Mouse (Mus musculus) hindlimb bud, embryonic 11.5 days (tissue): ENCODE results near the gene Irf8.
"Not testable (repeated sequence)": the region's sequence is repeated elsewhere in the genome, so short reads cannot be mapped to it uniquely, and the experiment has no call there.

ENCODE experiments used
- DNase-seq: peaks from one replicate; pipeline ENCODE4 v3.0.0-alpha.2; 2012; ENCODE audit warnings: low read depth, low spot score; ENCODE audit errors: extremely low spot score

The Irf8 gene

DNA sequence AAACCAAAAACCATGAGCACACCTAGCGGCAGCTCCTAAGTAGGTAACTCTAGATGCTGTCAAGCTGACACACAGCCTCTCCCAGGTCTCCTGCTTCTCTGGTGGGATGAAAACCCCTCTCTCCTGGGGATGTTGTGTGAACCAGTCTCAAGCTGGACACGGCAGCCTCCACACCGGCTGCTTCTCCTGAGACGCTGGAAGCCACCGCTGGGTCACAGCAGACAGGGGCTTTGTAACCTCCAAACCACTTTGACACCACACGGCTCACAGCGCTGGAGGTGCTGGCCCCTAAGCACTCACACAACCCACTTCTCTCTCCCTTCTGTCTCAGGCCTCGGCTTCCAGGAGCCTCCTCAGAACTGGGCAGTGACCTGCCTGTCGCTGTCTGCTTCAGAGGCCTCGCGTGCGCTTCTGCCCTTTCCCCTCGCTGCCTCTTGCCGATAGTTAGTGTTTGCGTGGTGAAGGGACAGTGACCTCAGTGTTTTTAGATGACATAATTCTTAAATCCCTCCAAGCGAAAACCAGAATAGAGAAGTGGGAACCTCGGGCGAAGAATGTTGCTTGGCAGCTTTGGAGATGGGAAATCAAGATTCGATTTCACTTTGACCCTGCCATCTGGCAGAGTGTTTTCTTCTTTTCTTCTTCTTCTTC lies 16.4 kb upstream of the Irf8 start:
- DNase-seq: no peak

DNA sequence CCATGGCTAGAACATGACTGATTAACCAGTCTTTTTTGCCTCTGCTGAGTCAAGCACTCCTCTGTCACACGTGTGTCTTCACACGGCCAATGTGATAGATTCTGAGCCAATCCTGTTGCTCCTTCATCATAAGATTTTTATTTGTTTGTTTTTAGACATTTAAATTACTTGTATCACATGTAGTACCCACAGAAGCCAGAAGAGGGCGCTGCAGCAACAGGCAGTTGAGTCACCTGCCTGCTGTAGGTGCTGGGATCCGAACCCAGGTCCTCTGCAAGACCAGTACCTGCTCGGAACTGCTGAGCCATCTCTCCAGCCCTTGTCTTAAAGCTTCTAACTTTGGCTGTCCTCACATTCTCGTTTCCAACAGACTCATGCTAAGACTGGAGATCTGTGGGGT lies 13.1 kb upstream of the Irf8 start:
- no peak for DNase-seq

GRCm38 (mm10) chr8:120724096-120724495 lies 12.1 kb upstream of the Irf8 start:
- not testable (repeated sequence) for DNase-seq

DNA sequence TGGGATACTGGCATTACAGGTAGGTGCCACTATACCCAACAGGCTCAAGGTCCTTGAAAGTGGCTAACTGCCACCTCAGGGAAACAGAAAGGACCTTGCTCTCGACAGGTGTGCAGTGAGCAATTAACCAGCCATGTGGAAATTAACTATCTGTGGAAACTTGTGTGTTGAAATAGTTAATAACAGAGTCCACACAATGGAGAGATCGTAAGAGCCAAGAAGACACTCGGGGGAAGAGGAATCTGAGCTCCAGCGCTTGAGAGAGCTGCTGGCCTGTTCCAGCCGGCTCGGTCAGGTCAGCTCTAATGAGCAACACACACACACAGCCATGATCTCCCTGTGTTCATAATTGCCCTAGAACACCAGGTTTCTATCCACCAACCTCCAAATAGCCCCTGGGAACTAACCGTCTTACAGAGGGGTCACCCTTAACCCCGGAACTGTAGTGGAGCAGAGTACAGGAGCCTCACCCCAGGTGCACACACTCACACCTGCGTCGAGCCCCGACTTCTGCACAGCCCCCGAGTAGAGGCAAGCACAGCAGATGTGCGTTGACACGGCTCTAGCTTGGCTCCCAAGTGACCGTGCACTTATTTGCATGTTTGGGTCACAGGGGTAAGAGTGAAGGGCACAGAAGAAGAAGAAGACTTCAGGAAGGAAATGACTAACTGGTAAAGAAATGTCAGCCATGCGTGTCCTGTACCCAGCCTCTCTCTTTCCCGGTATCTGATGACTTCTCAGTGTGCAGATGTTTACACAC lies 11.2 kb upstream of the Irf8 start:
- no peak for DNase-seq

DNA sequence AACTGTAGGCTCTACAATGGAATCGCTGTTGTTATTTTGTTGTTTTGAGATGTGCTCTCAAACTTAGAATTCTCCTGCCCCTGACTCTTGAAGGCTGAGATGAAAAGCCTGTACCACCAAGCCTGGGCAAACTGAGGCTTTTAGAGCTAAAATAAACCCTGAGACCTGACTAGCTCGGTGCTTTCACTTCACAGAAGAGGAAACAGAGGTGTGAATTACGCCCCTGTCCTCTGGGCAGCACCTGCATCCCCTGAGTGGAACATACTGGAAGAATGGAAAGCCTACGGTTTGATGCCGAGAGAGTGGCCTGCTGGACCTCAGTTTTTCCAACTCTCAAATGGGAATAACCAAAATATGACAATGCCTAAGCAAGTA lies 10.6 kb upstream of the Irf8 start:
- no peak for DNase-seq

GRCm38 (mm10) chr8:120726051-120726450 lies 10.1 kb upstream of the Irf8 start:
- DNase-seq: no peak

DNA sequence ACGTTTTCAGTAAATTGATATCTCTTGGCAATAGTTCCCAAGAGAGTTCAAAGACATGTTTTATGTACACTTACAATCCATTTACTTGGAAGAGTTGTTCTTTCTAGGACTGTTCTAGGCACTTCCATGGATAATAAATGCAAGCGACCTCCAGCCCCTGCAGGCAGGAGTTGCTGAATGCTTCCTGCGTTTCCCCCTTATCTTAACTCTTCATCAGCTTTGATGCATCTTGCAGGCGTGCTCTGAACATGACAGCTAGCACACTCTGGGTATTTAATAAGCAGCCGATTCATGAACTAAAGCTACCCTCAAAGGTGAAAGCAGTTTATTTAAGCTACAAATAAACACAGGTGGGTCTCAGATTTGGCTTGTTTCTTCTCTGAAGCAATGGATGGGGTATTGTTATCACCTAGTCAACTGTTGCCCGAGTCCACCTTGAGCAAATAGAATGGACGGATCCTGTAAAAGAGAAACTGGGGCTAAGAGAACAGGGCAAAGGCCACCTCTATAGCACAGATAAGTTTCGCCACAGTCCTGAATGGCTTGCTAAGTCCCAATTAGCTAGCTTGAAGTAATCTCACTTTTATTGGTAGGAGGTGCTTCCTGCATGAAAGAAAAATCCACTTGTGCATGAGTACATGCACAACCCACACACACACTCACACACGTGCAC lies 7.5 kb upstream of the Irf8 start:
- no peak for DNase-seq

GRCm38 (mm10) chr8:120731582-120731981 lies 4.6 kb upstream of the Irf8 start:
- DNase-seq: no peak

DNA sequence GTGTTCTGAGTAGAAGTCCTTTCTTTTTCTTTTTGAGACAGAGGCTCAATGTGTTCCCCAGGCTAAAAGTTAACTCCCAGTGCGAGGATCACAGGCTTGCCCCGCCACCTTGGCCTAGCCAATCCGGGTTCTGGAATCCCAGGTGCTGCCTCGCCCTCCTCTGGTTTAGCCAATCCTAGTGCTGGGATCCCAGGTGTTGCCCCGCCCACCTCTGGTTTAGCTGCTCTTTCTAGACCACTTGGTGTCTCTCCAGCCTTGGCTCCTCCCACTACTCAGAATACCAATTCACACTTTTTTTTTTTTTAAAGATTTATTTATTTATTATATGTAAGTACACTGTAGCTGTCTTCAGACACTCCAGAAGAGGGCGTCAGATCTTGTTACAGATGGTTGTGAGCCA lies 4.1 kb upstream of the Irf8 start:
- no peak for DNase-seq

GRCm38 (mm10) chr8:120736486-120736885 lies 328 bp downstream of the Irf8 start:
- no peak for DNase-seq

GRCm38 (mm10) chr8:120737166-120737565 lies 1.0 kb downstream of the Irf8 start:
- no peak for DNase-seq

- DNase-seq: no peak
Observed at GRCm38 (mm10) chr8:120738771-120739170, 2.6 kb downstream of the Irf8 start.

GRCm38 (mm10) chr8:120739526-120739925 lies 3.4 kb downstream of the Irf8 start:
- no peak for DNase-seq

- DNase-seq: no peak
Observed at GRCm38 (mm10) chr8:120740579-120740978, 4.4 kb downstream of the Irf8 start.

GRCm38 (mm10) chr8:120741001-120741400 lies 4.8 kb downstream of the Irf8 start:
- DNase-seq: no peak

DNA sequence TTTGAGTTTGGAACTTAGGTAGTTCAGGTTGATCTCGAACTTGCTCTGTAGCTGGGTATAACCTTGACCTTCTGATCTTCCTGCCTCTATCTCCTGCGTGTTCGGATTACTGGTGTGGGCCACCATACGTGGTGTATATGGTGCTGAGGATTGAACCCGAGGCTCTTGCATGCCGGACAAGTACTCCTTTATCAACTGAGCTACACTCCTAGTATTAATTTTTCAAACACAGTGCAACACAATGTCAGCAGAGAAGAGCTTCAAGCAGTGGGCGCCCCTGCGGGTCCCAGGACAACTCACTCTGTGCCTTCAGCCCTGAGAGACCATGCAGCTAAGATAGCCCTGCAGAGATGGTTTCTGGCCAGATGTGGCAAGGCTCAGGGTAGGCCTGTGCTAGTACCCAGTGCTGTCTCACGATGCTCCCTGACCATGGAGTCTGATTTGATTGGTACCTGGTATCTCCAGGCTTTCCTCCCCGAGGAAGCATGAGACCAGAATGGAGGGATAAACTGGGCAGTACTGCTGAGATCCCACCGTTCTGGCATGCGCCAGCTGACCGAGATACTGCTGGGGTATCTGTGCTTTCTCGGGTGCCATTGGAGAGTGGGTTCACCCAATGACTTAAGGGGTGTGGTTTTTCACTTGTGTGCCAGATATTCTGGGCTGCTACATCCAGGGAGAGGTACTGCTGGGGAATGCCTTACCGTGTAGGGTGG lies 5.8 kb downstream of the Irf8 start:
- no peak for DNase-seq

DNA sequence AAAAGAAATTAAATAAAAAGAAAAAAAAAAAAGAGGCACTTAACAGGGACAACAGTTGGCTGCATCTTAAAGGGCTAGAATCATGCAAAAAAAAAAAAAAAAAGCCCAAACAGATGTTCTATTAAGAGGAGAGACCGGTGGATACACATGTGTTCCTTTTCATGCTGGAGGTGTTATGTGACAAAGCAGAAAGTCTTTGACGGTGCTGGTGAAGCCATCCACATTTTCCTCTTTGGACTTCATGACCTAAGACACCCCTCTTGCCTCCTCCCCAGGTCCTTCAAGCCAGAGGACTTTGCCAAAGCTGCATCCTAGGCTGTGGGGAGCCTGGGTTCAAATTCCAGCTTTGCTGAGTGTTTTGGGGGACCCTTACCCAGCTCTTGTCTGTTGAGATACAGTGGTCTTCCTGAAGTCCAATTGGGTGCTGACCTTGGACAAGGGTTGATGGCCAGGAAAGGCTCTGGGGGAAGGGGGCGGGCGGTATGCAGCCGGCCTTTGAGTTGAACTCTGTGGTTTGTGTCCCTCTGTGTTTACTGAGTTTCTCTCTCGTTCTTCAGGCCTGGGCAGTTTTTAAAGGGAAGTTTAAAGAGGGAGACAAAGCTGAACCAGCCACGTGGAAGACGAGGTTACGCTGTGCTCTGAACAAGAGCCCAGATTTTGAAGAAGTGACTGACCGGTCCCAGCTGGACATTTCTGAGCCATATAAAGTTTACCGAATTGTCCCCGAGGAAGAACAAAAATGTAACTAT lies 7.2 kb downstream of the Irf8 start:
- no peak for DNase-seq

GRCm38 (mm10) chr8:120743898-120744290 lies 7.7 kb downstream of the Irf8 start:
- DNase-seq: no peak

- no peak for DNase-seq
Observed at GRCm38 (mm10) chr8:120744448-120744847, 8.3 kb downstream of the Irf8 start.

DNA sequence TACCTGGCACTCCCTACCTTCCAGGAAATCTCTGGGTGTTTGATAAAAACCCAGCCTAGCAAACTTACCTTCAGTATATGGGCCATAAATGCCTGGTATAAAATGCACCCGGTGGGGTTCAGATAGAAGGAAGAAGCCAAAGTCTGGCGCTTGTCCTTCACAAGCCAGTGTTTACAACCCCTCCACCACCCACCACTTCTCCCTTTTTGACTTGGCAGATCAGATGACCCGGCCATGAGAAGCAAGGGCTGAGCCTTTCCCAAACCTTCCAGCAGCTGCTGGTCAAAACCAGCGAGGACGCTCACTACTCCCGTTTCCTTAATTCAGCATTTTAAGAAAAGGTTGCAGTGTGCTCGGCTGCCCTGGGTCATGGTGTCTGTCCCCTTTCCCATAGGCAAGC lies 9.1 kb downstream of the Irf8 start:
- no peak for DNase-seq
